Mouse (Mus musculus) forelimb bud, embryonic 11.5 days (tissue): ENCODE data around the gene Pck1.

Source experiments
- DNase-seq: peaks from one replicate; pipeline ENCODE4 v3.0.0-alpha.2; 2012; ENCODE audit warnings: low read depth, low spot score

Pck1 gene

DNA sequence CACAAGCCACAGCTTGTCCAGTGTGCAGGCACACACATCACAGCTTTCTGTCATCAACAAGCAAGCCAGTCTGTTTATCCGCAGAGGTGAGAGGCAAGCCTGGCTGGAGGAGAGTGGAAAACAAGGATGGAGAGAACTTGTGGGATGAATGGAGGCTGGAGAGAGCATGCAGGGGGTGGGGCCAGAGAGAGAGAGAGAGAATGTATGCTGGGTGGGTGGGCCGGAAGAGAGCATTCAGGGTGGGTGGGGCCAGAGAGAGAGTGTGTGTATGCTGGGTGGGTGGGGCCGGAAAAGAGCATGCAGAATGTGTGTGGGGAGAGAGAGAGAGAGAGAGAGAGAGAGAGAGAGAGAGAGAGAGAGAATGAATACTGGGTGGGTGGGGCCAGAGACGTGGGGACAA lies 51.8 kb downstream of the Pck1 start:
- DNase-seq = no peak

DNA sequence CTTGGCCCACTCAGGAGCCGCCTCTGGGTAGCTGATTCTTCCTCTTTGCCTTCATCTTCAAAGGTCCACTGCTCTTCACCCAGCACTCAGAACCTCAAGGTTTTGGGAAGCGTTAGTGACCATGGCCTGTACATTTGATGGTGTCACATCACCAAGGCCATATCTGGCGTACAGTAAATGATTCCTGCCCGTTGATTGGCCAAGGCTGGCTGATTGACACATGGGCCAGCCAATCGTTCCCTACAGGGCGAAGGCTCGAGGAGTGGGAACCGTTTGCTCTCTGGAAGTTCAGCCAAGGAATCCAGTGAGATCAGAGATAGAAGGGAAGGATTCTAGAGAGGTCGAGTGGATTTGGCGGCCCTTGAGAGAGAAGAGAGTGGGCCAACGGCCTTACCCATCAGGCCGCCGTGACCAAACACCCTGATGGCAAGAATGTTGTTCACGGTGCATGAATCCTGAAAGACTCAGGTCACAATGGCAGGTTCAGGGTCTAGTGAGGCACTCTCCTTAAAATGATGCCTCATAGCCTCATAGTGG lies 52.8 kb downstream of the Pck1 start:
- no peak for DNase-seq

GRCm38 (mm10) chr2:173207051-173207450 lies 54.2 kb downstream of the Pck1 start:
- no peak for DNase-seq
